Mouse (Mus musculus) left cerebral cortex, adult 9 months (tissue): ENCODE data around the gene Ldb3.

Source experiments
- DNase-seq, 2 experiments: peaks; one replicate each; pipeline ENCODE4 v3.0.0; 2022; ENCODE audit warnings: low spot score in 2 of 2

Gene Ldb3

GRCm38 (mm10) chr14:34590743-34591675 is 2.5 kb upstream of the Ldb3 start:
- peak in 1 of 2 experiments; percentile 28 for DNase-seq

DNA sequence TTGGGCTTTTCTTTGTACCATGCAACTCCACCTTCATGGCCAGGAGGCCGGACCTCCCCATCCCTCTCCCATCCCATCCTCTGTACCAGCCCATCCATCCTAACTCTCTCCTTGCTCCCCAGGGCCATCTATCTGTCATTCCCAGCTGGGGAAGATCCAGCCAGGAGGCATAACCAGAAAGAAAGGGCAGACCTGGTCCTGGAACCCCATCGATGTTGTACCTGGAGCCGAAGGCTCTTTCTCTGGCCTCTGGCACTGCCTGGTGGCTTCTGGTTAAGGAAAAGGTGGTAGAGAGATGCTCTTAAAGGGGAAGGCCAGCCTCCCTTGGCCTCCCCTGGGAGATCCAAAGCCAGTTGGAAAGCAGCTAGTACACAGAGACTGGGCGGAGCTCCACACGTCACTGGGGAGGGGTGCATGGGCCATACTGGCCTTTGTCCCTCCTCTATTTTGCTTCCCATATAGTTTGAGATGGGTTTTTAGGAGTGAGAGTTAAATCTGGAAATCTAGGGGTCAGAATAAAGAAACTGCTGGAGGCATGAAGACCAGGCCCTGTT is 1.6 kb upstream of the Ldb3 start:
- peak in 1 of 2 experiments; percentile 36 for DNase-seq

DNA sequence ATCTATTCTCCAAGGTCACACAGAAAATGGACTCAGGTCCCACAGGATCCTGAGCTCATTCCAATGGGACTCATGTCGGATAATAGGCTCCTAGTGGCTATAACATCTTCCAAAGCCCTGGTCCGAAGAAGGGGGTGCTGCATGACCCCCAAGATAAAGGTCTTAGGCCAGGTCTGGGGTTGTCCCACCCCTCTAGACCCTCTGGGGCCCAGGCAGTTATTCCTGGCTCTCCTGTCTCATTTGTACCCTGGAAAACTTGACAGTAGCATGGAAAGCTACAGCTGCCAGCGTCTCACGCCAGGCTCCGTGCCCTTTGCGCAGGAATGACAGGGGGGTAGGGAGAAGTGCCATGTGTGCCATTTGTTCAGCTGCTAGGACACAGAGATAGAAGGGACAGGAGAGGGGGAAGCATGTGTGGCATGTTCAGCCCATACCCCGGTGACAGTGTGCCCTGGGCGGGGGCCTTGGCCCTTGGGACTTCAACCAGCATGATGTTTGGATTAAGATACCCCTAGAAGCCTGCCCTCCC is 767 bp upstream of the Ldb3 start:
- no peak for DNase-seq

- DNase-seq, result no peak
Observed at GRCm38 (mm10) chr14:34588005-34588404, 477 bp downstream of the Ldb3 start.

DNA sequence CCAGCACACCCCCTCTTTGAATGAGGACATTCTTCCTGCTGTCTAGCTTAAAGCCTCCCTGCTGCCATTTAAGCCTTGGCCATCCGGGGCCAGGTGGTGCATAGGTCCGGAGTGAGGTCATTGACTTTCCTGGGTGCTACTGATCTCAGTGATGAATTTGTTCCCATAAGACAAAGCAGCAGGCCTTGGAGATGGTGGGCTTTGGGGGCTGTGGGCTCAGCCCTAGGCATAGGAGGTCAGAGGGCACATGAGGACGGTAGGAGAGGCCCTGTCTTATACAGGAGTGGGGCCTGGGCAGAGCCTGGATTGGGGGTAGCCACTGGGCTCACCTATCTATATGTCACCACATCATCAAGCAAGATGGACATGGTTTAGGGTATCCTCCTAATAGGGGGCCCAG is 1.6 kb downstream of the Ldb3 start:
- DNase-seq, result no peak

DNA sequence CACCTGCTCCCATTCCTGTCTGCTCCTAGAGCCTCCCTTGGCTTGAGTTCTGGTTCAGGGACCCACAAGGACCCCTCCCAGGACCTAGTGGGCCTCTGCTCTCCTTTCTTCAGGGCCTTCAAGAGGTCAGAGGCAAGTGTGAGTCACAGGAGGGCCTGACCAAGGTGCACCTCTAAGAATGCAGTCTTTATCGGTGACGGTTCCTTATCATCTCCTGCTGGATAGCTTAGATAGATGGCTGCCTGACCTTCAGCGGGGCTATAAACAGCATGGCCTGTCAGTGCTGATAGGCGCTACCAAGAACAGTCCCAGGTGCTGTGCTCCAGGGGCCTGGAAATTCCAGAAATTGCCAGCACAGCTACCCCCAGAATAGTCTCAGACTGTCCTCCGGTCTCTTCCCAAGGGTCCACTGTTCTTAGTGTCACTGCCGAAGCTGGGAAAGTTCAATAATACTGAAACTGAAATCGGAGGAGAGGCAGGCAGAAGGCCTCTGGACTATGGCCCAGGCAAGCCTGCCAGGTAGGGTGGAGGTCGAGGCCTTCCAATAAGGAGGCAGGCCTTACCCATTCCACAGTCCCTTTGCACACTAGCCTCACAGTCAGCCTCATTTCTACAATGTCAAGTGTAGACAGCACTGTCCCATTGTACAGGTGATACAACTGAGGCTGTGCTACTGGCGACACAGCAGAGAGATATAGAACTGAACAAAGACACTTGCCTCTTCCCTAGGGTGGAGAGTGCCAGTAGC is 3.0 kb downstream of the Ldb3 start:
- no peak for DNase-seq

GRCm38 (mm10) chr14:34582740-34583427 is 5.6 kb downstream of the Ldb3 start:
- no peak for DNase-seq

- no peak for DNase-seq
Observed at GRCm38 (mm10) chr14:34576858-34577257, 11.6 kb downstream of the Ldb3 start.

- DNase-seq, result no peak
Observed at GRCm38 (mm10) chr14:34574068-34574467, 14.4 kb downstream of the Ldb3 start.

DNA sequence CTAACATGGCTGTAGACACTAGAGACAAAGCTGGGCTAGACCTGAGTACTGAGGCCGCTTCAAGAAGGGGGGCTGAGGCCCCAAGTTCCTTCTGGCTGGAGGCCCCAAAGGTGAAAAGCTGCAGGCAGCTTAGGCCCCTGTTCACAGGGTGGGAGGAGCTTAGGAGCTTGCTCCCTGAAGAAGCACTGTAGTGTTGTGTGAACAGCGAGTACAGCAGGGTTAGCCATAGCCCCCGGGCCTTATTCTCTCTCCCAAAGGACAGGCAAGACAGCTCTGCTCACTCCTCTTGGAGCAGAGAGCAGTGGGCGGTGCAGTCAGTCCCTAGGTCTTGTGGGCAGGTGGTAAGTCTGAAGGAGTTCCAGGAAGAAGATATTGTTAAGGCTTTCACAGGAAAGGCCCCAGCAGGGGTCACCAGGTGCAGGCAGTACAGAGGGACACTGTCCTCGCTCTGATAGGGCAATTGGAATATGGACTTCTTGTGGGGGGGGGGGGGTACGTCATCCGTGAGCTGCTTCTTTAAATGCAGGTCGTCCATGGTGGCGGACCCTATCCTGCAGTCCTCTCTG is 15.1 kb downstream of the Ldb3 start:
- DNase-seq, result no peak

DNA sequence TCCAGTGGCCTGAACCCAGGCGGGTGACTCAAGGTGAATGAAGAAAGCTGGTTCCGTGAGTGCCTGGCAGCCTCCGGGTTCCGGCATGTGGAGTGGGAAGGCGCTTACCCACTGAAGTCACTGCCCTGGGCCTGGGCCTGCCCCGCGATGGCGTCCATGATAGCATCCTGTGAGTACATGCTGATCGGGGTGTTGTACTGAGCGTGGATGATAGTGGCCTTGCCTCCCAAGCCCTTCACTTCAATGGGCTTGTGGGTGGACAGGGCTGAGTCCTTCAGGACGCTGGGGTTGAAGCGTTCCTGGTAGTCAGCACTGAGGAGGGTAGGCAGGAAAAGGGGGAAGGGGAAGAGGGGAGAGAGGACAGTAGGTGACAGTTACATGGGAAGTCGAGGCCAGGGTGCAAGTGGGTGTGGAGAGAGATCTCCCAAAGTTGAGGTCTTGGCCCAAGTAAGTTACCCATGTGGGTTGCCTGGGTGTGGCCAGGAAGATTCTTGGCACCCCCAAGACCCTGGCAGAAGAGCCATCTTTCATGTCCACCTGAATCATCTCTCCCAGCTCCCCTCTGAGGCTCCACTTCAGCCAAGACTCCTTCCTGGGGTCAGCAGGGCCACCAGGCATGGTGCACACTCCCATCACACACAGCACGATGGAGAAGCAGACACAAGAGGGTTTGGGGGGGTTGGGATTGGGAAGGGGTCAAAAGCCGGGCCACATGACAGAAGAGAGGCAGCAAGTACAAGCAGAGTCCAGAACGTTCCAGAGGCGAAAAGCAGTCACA is 16.7 kb downstream of the Ldb3 start:
- no peak for DNase-seq

DNA sequence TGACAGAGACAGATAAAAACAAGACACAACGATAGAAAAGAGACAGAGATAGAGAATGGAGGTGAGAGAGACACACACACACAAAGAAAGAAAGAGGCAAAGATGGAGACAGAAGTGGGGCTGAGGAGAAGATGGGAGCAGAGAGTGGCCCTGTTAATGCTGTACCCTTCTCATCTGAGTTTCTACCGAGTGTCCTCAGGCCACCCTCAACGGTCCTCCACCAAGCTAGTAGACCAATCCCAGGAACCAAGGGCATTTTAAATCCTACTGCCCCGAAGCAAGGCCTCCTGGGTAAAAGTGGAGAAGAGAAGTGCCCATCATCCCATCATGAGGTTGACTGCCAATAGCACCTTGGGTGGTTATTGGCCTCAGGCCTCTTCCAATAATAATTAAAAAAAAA is 17.6 kb downstream of the Ldb3 start:
- DNase-seq, result no peak

DNA sequence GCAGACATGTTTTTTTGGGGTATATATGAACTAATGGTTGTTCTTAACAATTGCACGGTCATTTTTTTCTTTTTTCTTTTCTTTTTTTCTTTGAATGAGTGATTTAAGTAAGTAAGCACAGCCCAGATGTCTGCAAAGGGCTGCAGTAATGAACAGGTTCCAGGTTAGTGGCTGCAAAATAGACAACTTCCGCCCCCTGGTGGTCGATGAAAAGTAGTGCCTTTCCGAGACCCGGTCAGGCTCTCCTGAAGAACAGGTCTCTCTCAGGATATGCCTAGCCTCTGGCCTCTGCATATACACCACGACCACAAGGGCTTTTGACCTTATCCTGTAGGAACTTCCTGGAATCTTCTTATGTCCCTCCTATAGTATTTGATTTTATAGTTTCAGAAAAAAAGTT is 18.2 kb downstream of the Ldb3 start:
- DNase-seq, result peak; percentile 45 to 75

DNA sequence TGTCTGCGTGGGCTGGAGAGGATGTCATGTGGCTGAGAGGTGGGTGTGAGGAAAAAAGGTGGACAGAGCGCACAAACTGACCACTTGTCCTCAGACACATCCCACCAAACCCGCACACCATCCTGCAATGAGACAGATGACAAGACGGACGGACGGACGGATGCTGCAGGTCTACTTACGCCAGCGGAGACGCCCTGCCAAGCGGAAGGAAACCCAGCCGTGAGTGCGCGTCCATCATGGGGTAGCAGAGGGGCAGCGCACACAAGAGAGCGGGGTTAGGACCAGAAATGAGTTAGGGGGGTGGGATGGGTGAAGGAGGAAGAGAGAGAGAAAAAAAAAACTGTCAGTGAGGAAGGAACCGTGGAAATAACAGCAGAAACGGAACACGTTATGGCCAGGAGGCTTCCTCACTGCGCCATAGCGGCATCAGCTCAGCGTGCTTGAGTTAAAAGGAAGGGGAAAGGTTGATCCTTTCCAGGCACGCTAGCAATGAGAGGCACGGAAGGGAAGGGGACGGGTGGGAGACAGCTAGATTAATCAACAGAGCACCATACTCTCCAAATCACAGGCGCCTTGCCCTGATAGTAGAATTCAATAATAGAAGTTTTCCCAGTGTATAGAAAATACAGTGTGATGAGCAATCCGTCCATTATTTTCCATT is 18.8 kb downstream of the Ldb3 start:
- DNase-seq, result no peak

- DNase-seq, result no peak
Observed at GRCm38 (mm10) chr14:34568626-34569025, 19.9 kb downstream of the Ldb3 start.

GRCm38 (mm10) chr14:34567697-34568096 is 20.8 kb downstream of the Ldb3 start:
- DNase-seq, result no peak

DNA sequence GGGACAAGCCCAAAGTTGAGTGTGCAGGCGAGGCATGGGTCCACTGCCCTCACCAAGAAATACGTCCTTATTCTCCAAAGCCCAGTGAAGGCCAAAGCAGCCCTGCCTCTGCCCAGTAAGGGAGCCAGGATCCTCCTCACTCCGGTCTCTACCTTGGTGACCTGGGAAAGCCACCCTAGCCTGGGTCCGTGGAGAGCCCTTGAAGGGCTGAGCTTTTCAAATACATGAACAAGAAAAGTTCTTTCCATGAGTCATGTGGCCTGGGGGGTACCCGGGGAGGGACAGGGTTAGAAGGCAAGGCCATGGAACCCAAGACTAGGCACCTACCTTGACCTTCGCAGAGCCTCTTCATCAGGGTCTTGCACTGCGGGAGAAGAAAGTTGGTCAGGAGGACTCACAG is 22.0 kb downstream of the Ldb3 start:
- no peak for DNase-seq

DNA sequence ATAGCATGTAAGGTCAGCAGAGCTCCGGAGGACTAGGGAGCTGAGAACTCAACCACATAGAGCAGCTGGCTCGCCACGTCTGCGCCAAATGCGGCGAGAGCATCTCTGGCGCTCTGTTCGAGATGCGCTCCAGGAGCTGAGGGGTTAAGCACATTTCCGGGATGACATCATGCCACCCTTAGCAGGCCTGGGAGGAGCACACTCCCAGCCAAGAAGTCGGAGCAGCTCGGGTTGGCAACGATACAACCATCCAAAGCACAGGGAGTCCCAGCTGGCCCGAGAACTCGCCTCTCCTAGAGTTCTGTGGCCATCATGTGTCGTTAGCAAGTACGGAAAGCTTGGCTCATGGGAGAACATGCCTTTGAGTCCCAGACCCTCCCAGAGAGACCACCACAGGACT is 22.8 kb downstream of the Ldb3 start:
- DNase-seq, result no peak

DNA sequence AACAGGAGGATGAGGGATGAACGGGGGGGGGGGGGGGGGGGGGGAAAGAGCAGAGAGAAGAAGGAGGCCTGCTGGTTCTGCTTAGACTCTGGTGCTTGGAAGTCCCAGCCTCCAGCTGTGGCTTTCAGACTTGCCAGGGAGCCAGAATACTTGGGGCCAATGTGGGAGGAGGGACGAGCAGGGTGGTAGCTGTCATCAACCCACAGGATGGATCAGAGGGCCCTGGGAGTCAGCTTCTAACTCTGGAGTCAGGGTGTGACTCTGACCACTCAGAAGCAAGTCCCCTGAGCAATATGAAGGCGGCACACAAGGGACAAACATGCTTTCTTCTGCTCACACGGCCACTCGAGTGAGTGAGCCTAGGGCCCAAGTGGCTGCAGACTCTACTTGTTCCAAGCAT is 23.8 kb downstream of the Ldb3 start:
- DNase-seq, result no peak

DNA sequence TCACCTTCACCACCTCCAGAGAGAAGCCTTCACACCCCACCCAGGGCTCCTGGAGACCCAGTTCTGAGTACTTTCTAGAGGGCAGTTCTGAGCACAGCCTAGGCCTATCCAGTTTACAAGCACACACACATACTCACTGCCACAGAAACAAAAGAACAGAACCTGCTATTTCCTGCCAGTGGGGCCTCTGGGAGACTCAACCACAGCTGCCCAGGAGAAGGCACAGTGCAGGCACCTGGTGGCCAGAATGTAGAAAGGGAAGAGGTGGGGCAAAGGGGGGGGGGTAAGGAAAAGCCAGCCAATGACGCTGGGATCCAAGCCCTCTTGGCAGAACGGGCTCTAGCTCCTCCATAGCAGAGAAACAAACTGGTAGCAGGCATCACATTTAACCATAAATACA is 26.1 kb downstream of the Ldb3 start:
- no peak for DNase-seq
